Mouse (Mus musculus) B cell, adult 2 months (primary cell): ENCODE measurements around the gene Lnx1.

ENCODE experiments used
- DNase-seq, 2 experiments: peaks; one replicate each; pipeline ENCODE4 v3.0.0; 2022

Lnx1 gene

GRCm38 (mm10) chr5:74600010-74600409 is 102.7 kb downstream of the Lnx1 start:
- DNase-seq, result no peak

- DNase-seq, result no peak
These were observed 109.6 kb downstream of the Lnx1 start for GRCm38 (mm10) chr5:74593147-74593546.

- no peak for DNase-seq
These were observed 111.3 kb downstream of the Lnx1 start for GRCm38 (mm10) chr5:74591413-74591812.

- DNase-seq, result no peak
These were observed 113.6 kb downstream of the Lnx1 start for GRCm38 (mm10) chr5:74589133-74589532.

- DNase-seq, result no peak
These were observed 130.9 kb downstream of the Lnx1 start for GRCm38 (mm10) chr5:74571767-74572166.

GRCm38 (mm10) chr5:74561151-74561550 is 141.6 kb downstream of the Lnx1 start:
- DNase-seq, result no peak

GRCm38 (mm10) chr5:74549566-74549965 is 153.1 kb downstream of the Lnx1 start:
- no peak for DNase-seq

GRCm38 (mm10) chr5:74545606-74546005 is 157.1 kb downstream of the Lnx1 start:
- DNase-seq, result no peak
